10 mouse cellular contexts compared by ENCODE assay signal in genomic region chr11:44665741-44666531, GRCm38 (mm10). TPM values are rescaled to one million over a fixed set of nuclear protein-coding genes. Genes with fewer than 3 reads are reported as not detected.
DNase-seq lines count a peak whose midpoint lies in the region; ATAC-seq and TF ChIP-seq lines count a peak whose summit lies in the region.
"Had no signal": no experiment of that assay in that cellular context is flagged by ENCODE, and none has a peak within 500 bp of the region (broad histone marks: within the 10 kb centered on the region; RNA-seq: fewer than 3 reads in every experiment).

No protein-coding gene starts in this region.

- peak overlapping the region; percentile 48 for H3K4me3 ChIP-seq in forebrain, embryonic 10.5 days
- no peak overlapping the region for H3K4me3 ChIP-seq in forebrain, embryonic 15.5 days
- H3K4me3 ChIP-seq in lung, embryonic 14.5 days (ENCODE audit: low read depth, low read length): no peak overlapping the region
- H3K4me3 ChIP-seq in lung, postnatal 0 days (ENCODE audit: low read depth, low read length): no peak overlapping the region
- peak overlapping the region; percentile 46; the same call in 1 of the 2 replicates for H3K4me3 ChIP-seq in limb, embryonic 10.5 days
- no peak overlapping the region for H3K4me3 ChIP-seq in neural tube, embryonic 15.5 days (replicated peaks)

- peak overlapping the region; percentile 79 for H3K27ac ChIP-seq in forebrain, embryonic 10.5 days
- no peak overlapping the region for H3K27ac ChIP-seq in forebrain, embryonic 15.5 days (replicated peaks)
- 0 out of 2 replicates have a peak overlapping the region, but pooled peaks have one; percentile 4 for H3K27ac ChIP-seq in lung, embryonic 14.5 days (ENCODE audit: low read depth)
- H3K27ac ChIP-seq in lung, postnatal 0 days (ENCODE audit: low read length): no peak overlapping the region
- H3K27ac ChIP-seq in limb, embryonic 10.5 days: peak overlapping the region; percentile 85
- peak overlapping the region; percentile 59 for H3K27ac ChIP-seq in neural tube, embryonic 15.5 days (replicated peaks)
- H3K27ac ChIP-seq: macrophage had no signal

- no peak overlapping the region for H3K9ac ChIP-seq in forebrain, embryonic 15.5 days (replicated peaks)
- no peak overlapping the region for H3K9ac ChIP-seq in lung, embryonic 14.5 days
- no peak overlapping the region for H3K9ac ChIP-seq in lung, postnatal 0 days (replicated peaks; ENCODE audit: low read depth)
- H3K9ac ChIP-seq in neural tube, embryonic 15.5 days (replicated peaks): peak overlapping the region; percentile 36

- no peak for ATAC-seq in forebrain, embryonic 15.5 days (replicated peaks)
- ATAC-seq in lung, embryonic 14.5 days (ENCODE audit: insufficient read depth): peak; percentile 36; the same call in 1 of the 2 replicates
- ATAC-seq in lung, postnatal 0 days: no peak
- no peak for ATAC-seq in neural tube, embryonic 15.5 days (ENCODE audit: low FRiP score)

- WGBS in forebrain, embryonic 10.5 days: 20% methylated on average over 7 of the region's 7 CpGs
- WGBS in forebrain, embryonic 15.5 days: 35% methylated on average over 7 of the region's 7 CpGs
- WGBS in lung, embryonic 14.5 days: 51% methylated on average over 7 of the region's 7 CpGs
- WGBS in lung, postnatal 0 days: 56% methylated on average over 7 of the region's 7 CpGs
- WGBS in limb, embryonic 10.5 days: 15% methylated on average over 7 of the region's 7 CpGs
- WGBS in neural tube, embryonic 15.5 days: 44% methylated on average over 7 of the region's 7 CpGs

- no peak overlapping the region for H3K4me2 ChIP-seq in forebrain, embryonic 15.5 days (replicated peaks)
- H3K4me2 ChIP-seq in lung, embryonic 14.5 days: peak overlapping the region; percentile 63
- H3K4me2 ChIP-seq in lung, postnatal 0 days (replicated peaks; ENCODE audit: low read depth, low read length): no peak overlapping the region
- H3K4me2 ChIP-seq in neural tube, embryonic 15.5 days: peak overlapping the region; percentile 58

- H3K36me3 ChIP-seq in forebrain, embryonic 10.5 days (replicated peaks): no peaks in the 10 kb centered on the region
- H3K36me3 ChIP-seq in forebrain, embryonic 15.5 days: no peaks in the 10 kb centered on the region
- H3K36me3 ChIP-seq in lung, embryonic 14.5 days (ENCODE audit: insufficient read depth): no peaks in the 10 kb centered on the region
- no peaks in the 10 kb centered on the region for H3K36me3 ChIP-seq in lung, postnatal 0 days (ENCODE audit: insufficient read depth, low read length)
- no peaks in the 10 kb centered on the region for H3K36me3 ChIP-seq in limb, embryonic 10.5 days
- no peaks in the 10 kb centered on the region for H3K36me3 ChIP-seq in neural tube, embryonic 15.5 days

- no peaks in the 10 kb centered on the region for H3K9me3 ChIP-seq in forebrain, embryonic 10.5 days
- no peaks in the 10 kb centered on the region for H3K9me3 ChIP-seq in forebrain, embryonic 15.5 days
- no peaks in the 10 kb centered on the region for H3K9me3 ChIP-seq in lung, embryonic 14.5 days (ENCODE audit: low read depth, low read length)
- H3K9me3 ChIP-seq in lung, postnatal 0 days (ENCODE audit: low read length): no peaks in the 10 kb centered on the region
- H3K9me3 ChIP-seq in limb, embryonic 10.5 days (replicated peaks): no peaks in the 10 kb centered on the region
- no peaks in the 10 kb centered on the region for H3K9me3 ChIP-seq in neural tube, embryonic 15.5 days (replicated peaks)

- TF ChIP-seq EP300 in lung, postnatal 0 days (IDR thresholded peaks at IDR 0.05): no peak

- H3K4me1 ChIP-seq in forebrain, embryonic 10.5 days: peaks cover 37% of the 10 kb centered on the region
- H3K4me1 ChIP-seq in forebrain, embryonic 15.5 days: peaks cover 9% of the 10 kb centered on the region
- peaks cover 5% of the 10 kb centered on the region; the same call in 1 of the 2 replicates for H3K4me1 ChIP-seq in lung, embryonic 14.5 days (ENCODE audit: insufficient read depth)
- no peaks in the 10 kb centered on the region for H3K4me1 ChIP-seq in lung, postnatal 0 days (ENCODE audit: insufficient read depth, low read depth, low read length)
- peaks cover 59% of the 10 kb centered on the region for H3K4me1 ChIP-seq in limb, embryonic 10.5 days
- peaks cover 51% of the 10 kb centered on the region for H3K4me1 ChIP-seq in neural tube, embryonic 15.5 days

- TF ChIP-seq CTCF in lung, embryonic 14.5 days (IDR thresholded peaks at IDR 0.05; ENCODE audit: low read depth): no peak
- TF ChIP-seq CTCF in lung, postnatal 0 days (IDR thresholded peaks at IDR 0.05): no peak

- no peak for DNase-seq in forebrain, embryonic 10.5 days (ENCODE audit: extremely low spot score, low spot score)
- DNase-seq in lung, embryonic 14.5 days: no peak
- no peak for DNase-seq in lung, postnatal 0 days (ENCODE audit: low spot score)
- DNase-seq in limb, embryonic 10.5 days (ENCODE audit: low spot score): peak; percentile 35
- no peak for DNase-seq in urinary bladder, postnatal 25 days (ENCODE audit: low spot score)
- no peak for DNase-seq in kidney, postnatal 4 days
- DNase-seq: thymus, adult 2 months had no signal

- peaks cover 83% of the 10 kb centered on the region for H3K27me3 ChIP-seq in forebrain, embryonic 10.5 days (ENCODE audit: poor library complexity, severe bottlenecking)
- H3K27me3 ChIP-seq in forebrain, embryonic 15.5 days: peaks cover 66% of the 10 kb centered on the region
- H3K27me3 ChIP-seq in lung, embryonic 14.5 days (ENCODE audit: insufficient read depth, low read length): peaks cover 9% of the 10 kb centered on the region; the same call in 1 of the 2 replicates
- H3K27me3 ChIP-seq in lung, postnatal 0 days (replicated peaks; ENCODE audit: insufficient read depth, low read length): no peaks in the 10 kb centered on the region
- H3K27me3 ChIP-seq in limb, embryonic 10.5 days (ENCODE audit: low read depth, poor library complexity, severe bottlenecking): no peaks in the 10 kb centered on the region
- H3K27me3 ChIP-seq in neural tube, embryonic 15.5 days (replicated peaks): no peaks in the 10 kb centered on the region

RNA-seq across cellular contexts. Expression of gene Ebf1, which starts 48.8 kb away (rescaled TPM):
- 8.1 and 8.4 TPM in 2 replicates for polyA plus RNA-seq in forebrain, embryonic 10.5 days (2016; fragmentation: Nextera tagmentation; extraction: Ambion mirVana)
- polyA plus RNA-seq in forebrain, embryonic 15.5 days (2015; fragmentation: Nextera tagmentation; extraction: Ambion mirVana): 35.6 and 44.7 TPM in 2 replicates
- 10.4 and 11.6 TPM in 2 replicates for polyA plus RNA-seq in lung, embryonic 14.5 days (2014; fragmentation: Nextera tagmentation; extraction: Ambion mirVana)
- polyA plus RNA-seq in lung, postnatal 0 days (2015; fragmentation: Nextera tagmentation; extraction: Ambion mirVana): 8.8 and 9.1 TPM in 2 replicates
- 7.4 and 23.8 TPM in 2 replicates for polyA plus RNA-seq in limb, embryonic 10.5 days (2016; fragmentation: Nextera tagmentation; extraction: Ambion mirVana)
- 157 and 168 TPM in 2 replicates for polyA plus RNA-seq in neural tube, embryonic 15.5 days (2015; fragmentation: Nextera tagmentation; extraction: Ambion mirVana)

Comparison
In these comparisons a context has a peak if more than half of its experiments do, and no peak if none do; other contexts are left out.
1. H3K27ac ChIP-seq: peak in forebrain, embryonic 10.5 days (single experiment), lung, embryonic 14.5 days (single experiment), limb, embryonic 10.5 days (single experiment) and neural tube, embryonic 15.5 days (single experiment); none in forebrain, embryonic 15.5 days (single experiment) and lung, postnatal 0 days (single experiment).
2. H3K4me3 ChIP-seq: peak in forebrain, embryonic 10.5 days (single experiment) and limb, embryonic 10.5 days (single experiment); none in forebrain, embryonic 15.5 days (single experiment), lung, embryonic 14.5 days (single experiment), lung, postnatal 0 days (single experiment) and neural tube, embryonic 15.5 days (single experiment).
3. H3K4me2 ChIP-seq: peak in lung, embryonic 14.5 days (single experiment) and neural tube, embryonic 15.5 days (single experiment); none in forebrain, embryonic 15.5 days (single experiment) and lung, postnatal 0 days (single experiment).